ENCODE assay signal across 17 mouse cellular contexts in genomic region chr5:113611771-113612233, GRCm38 (mm10). TPM values are rescaled to one million over a fixed set of nuclear protein-coding genes. Genes with fewer than 3 reads are reported as not detected.
A peak's percentile ranks its signal among the peaks of the same experiment; 100 is the strongest.
DNase-seq lines count a peak whose midpoint lies in the region; ATAC-seq and TF ChIP-seq lines count a peak whose summit lies in the region.
"Had no signal": no experiment of that assay in that cellular context is flagged by ENCODE, and none has a peak within 500 bp of the region (broad histone marks: within the 10 kb centered on the region; RNA-seq: fewer than 3 reads in every experiment).

No protein-coding gene starts in this region.

- H3K27me3 ChIP-seq in lung, postnatal 0 days (replicated peaks; ENCODE audit: insufficient read depth, low read length) = no peaks in the 10 kb centered on the region
- no peaks in the 10 kb centered on the region for H3K27me3 ChIP-seq in midbrain, postnatal 0 days (ENCODE audit: insufficient read depth, low read length)
- H3K27me3 ChIP-seq: forebrain, embryonic 15.5 days; intestine, embryonic 15.5 days; midbrain, embryonic 15.5 days had no signal

- 59% methylated on average over 12 of the region's 12 CpGs for WGBS in lung, postnatal 0 days
- WGBS in midbrain, postnatal 0 days = 86% methylated on average over 12 of the region's 12 CpGs

- H3K4me3 ChIP-seq in lung, postnatal 0 days (ENCODE audit: low read depth, low read length) = no peak overlapping the region
- no peak overlapping the region for H3K4me3 ChIP-seq in midbrain, postnatal 0 days (ENCODE audit: low read depth, low read length)
- H3K4me3 ChIP-seq: forebrain, embryonic 15.5 days; hindbrain, embryonic 12.5 days; intestine, embryonic 15.5 days; midbrain, embryonic 15.5 days had no signal

- H3K9me3 ChIP-seq in lung, postnatal 0 days (ENCODE audit: low read length) = no peaks in the 10 kb centered on the region
- no peaks in the 10 kb centered on the region for H3K9me3 ChIP-seq in midbrain, postnatal 0 days (ENCODE audit: low read length)
- H3K9me3 ChIP-seq: forebrain, embryonic 15.5 days; hindbrain, embryonic 12.5 days; intestine, embryonic 15.5 days; midbrain, embryonic 15.5 days had no signal

- H3K4me2 ChIP-seq in lung, postnatal 0 days (replicated peaks; ENCODE audit: low read depth, low read length) = no peak overlapping the region
- H3K4me2 ChIP-seq in midbrain, postnatal 0 days (ENCODE audit: low read depth, low read length, poor library complexity, severe bottlenecking) = no peak overlapping the region
- H3K4me2 ChIP-seq: forebrain, embryonic 15.5 days; hindbrain, embryonic 12.5 days; intestine, embryonic 15.5 days; midbrain, embryonic 15.5 days had no signal

- no peak overlapping the region for H3K9ac ChIP-seq in lung, postnatal 0 days (replicated peaks; ENCODE audit: low read depth)
- H3K9ac ChIP-seq in midbrain, postnatal 0 days (replicated peaks; ENCODE audit: low read length, poor library complexity, severe bottlenecking) = no peak overlapping the region
- H3K9ac ChIP-seq: forebrain, embryonic 15.5 days; hindbrain, embryonic 12.5 days; intestine, embryonic 15.5 days; midbrain, embryonic 15.5 days had no signal

- peak; percentile 97 for TF ChIP-seq EP300 in lung, postnatal 0 days (IDR thresholded peaks at IDR 0.05)

- ATAC-seq in lung, postnatal 0 days = peak; percentile 86
- ATAC-seq in midbrain, postnatal 0 days (ENCODE audit: low FRiP score) = no peak
- ATAC-seq: activated CD4-positive, CD25-positive, alpha-beta regulatory T cell, adult 4 months; forebrain, embryonic 15.5 days; intestine, embryonic 15.5 days; midbrain, embryonic 15.5 days had no signal

- TF ChIP-seq CTCF in lung, postnatal 0 days (IDR thresholded peaks at IDR 0.05) = no peak
- no peak for TF ChIP-seq CTCF in midbrain, postnatal 0 days (IDR thresholded peaks at IDR 0.05)

- peak overlapping the region; percentile 83; the same call in 1 of the 2 replicates for H3K27ac ChIP-seq in lung, postnatal 0 days (ENCODE audit: low read length)
- no peak overlapping the region for H3K27ac ChIP-seq in midbrain, postnatal 0 days (ENCODE audit: low read depth, low read length)
- H3K27ac ChIP-seq: forebrain, embryonic 15.5 days; hindbrain, embryonic 12.5 days; intestine, embryonic 15.5 days; midbrain, embryonic 15.5 days had no signal

- 0 out of 2 replicates have a peak, but pooled peaks cover 4% of the 10 kb centered on the region for H3K4me1 ChIP-seq in lung, postnatal 0 days (ENCODE audit: insufficient read depth, low read depth, low read length)
- H3K4me1 ChIP-seq in midbrain, postnatal 0 days (ENCODE audit: insufficient read depth, low read length) = no peaks in the 10 kb centered on the region

- DNase-seq in gastrocnemius, adult 18-20 months (ENCODE audit: low spot score) = peak; percentile 64
- DNase-seq in gastrocnemius, postnatal 10 days = no peak
- peak; percentile 46 for DNase-seq in urinary bladder, postnatal 14 days (ENCODE audit: low spot score)
- DNase-seq in urinary bladder, adult 2 months (ENCODE audit: low spot score) = no peak
- peak; percentile 96 for DNase-seq in lung, postnatal 0 days (ENCODE audit: low spot score)
- DNase-seq in adrenal gland, postnatal 4 days (ENCODE audit: low spot score in 2 of 2) = no peak
- no peak for DNase-seq in left cerebral cortex, postnatal 14 days (ENCODE audit: low spot score in 2 of 2)
- DNase-seq in midbrain, postnatal 0 days (ENCODE audit: low spot score) = no peak
- DNase-seq: adrenal gland, postnatal 36 days; cerebellum, postnatal 10 days; kidney, postnatal 14 days had no signal

- no peaks in the 10 kb centered on the region for H3K36me3 ChIP-seq in lung, postnatal 0 days (ENCODE audit: insufficient read depth, low read length)
- no peaks in the 10 kb centered on the region for H3K36me3 ChIP-seq in midbrain, postnatal 0 days (ENCODE audit: insufficient read depth, low read length)
- H3K36me3 ChIP-seq: forebrain, embryonic 15.5 days; hindbrain, embryonic 12.5 days; intestine, embryonic 15.5 days; midbrain, embryonic 15.5 days had no signal

- intact Hi-C loops in left cerebral cortex, postnatal 14 days (cut with DNase I) = no loop called here

RNA-seq across cellular contexts. Expression of gene Cmklr1, which starts 38.4 kb away (rescaled TPM):
- total RNA-seq in gastrocnemius, adult 18-20 months (2021) = 10 to 100 TPM; 12.4 to 14.9 TPM
- total RNA-seq in gastrocnemius, postnatal 10 days (2021) = 10 to 100 TPM; 13.7 to 15.2 TPM
- 10.0 and 12.2 TPM in 2 replicates for polyA plus RNA-seq in urinary bladder, adult 2 months (2012; rRNA removed)
- polyA plus RNA-seq in lung, postnatal 0 days (2015; fragmentation: Nextera tagmentation; extraction: Ambion mirVana) = 53.4 and 63.8 TPM in 2 replicates
- 10 to 100 TPM; 14.8 to 15.4 TPM for total RNA-seq in adrenal gland, postnatal 4 days (2021)
- total RNA-seq in left cerebral cortex, postnatal 14 days (2021) = 1 to 10 TPM; 4.2 to 5.1 TPM
- 2.7 and 3.6 TPM in 2 replicates for total RNA-seq in midbrain, postnatal 0 days (2014; rRNA removed)
- polyA plus RNA-seq in midbrain, postnatal 0 days (2015; fragmentation: Nextera tagmentation; extraction: Ambion mirVana) = 0.63 and 1.1 TPM in 2 replicates
- total RNA-seq: CH12.LX had no signal
- polyA plus RNA-seq: activated CD4-positive, CD25-positive, alpha-beta regulatory T cell, adult 4 months had no signal

Comparison
In these comparisons a context has a peak if more than half of its experiments do, and no peak if none do; other contexts are left out.
1. DNase-seq: peak in gastrocnemius, adult 18-20 months (single experiment), urinary bladder, postnatal 14 days (single experiment) and lung, postnatal 0 days (single experiment); none in gastrocnemius, postnatal 10 days (single experiment), urinary bladder, adult 2 months (single experiment), adrenal gland, postnatal 4 days (0 of 2), left cerebral cortex, postnatal 14 days (0 of 2) and midbrain, postnatal 0 days (single experiment).